Mouse (Mus musculus) embryonic fibroblast, embryonic 13.5 days (primary cell): ENCODE data around the gene Serpina1f.

ENCODE experiments used
- CTCF ChIP-seq: IDR thresholded peaks from 2 replicates; pipeline ENCODE4 v1.5.1; 2011; ENCODE audit warnings: mild to moderate bottlenecking, control low read depth, low read length, moderate library complexity, borderline replicate concordance; ENCODE audit not compliant: insufficient read depth
- POLR2A ChIP-seq: IDR thresholded peaks from 2 replicates; pipeline ENCODE4 v1.6.1; 2011; ENCODE audit warnings: low read depth, mild to moderate bottlenecking, control low read depth, low read length, moderate library complexity

DNA sequence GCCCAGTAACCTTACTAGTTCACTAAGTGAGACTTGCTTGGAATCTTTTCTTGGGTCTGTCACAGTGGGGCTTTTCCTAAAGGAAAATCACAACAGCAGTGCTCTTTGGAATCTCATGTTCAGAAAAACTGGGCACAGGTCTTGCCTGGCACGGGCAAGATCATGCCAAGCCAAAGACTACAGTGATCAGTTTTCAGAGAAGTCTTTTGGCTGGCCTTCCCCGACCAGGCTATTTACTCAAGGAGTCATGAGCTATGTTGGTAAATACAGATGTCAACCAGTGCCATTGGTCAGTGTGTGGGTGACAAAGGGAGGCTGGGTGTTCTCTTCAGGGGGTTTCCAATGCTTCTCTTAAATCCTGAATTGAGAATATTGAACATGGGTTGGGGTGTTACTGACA is 36.2 kb downstream of the Serpina1f start:
- TF ChIP-seq CTCF, result no peak
- TF ChIP-seq POLR2A, result no peak
